Mouse (Mus musculus): ENCODE results near the gene Dock3.

DNA sequence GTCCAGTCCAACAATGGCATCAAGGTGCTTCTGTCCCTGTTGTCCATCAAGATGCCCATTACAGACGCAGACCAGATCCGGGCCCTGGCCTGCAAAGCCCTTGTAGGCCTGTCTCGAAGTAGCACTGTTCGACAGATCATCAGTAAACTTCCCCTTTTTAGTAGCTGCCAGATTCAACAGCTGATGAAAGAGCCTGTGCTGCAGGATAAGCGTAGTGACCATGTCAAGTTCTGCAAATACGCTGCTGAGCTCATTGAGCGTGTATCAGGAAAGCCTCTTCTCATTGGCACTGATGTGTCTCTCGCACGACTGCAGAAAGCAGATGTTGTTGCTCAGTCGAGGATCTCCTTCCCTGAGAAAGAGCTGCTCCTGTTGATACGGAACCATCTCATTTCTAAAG is 373.7 kb downstream of the Dock3 start:
- TF ChIP-seq CTCF (IDR thresholded peaks at IDR 0.05) (no peak), POLR2A (IDR thresholded peaks at IDR 0.05; ENCODE audit: insufficient read depth, low read depth, low read length) (no peak)

Measured in heart, adult 2 months (tissue).